Mouse (Mus musculus) Muller cell, postnatal 12 days (primary cell): ENCODE data around the gene Tmem132d.
A peak's percentile ranks its signal among the peaks of the same experiment; 100 is the strongest.
"Not testable (repeated sequence)": the region's sequence is repeated elsewhere in the genome, so short reads cannot be mapped to it uniquely, and the experiment has no call there.

Experiments used
- DNase-seq: peaks from one replicate; pipeline ENCODE4 v3.0.0-alpha.2; 2015; ENCODE audit errors: inconsistent ontology term

The Tmem132d gene

DNA sequence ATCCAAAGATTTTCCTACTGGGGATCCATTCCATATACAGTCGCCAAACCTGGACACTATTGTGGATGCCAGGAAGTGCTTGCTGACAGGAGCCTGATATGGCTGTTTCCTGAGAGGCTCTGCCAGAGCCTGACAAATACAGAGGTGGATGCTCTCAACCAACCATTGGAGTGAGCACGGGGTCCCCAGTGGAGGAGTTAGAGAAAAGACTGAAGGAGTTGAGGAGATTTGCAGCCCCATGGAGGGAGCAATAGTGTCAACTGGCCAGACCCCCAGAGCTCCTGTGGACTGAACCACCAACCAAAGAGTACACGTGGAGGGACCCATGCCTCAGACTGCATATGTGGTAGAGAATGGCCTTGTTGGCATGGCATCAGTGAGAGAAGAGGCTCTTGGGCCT, 490.7 kb downstream of the Tmem132d start:
- not testable (repeated sequence) for DNase-seq

DNA sequence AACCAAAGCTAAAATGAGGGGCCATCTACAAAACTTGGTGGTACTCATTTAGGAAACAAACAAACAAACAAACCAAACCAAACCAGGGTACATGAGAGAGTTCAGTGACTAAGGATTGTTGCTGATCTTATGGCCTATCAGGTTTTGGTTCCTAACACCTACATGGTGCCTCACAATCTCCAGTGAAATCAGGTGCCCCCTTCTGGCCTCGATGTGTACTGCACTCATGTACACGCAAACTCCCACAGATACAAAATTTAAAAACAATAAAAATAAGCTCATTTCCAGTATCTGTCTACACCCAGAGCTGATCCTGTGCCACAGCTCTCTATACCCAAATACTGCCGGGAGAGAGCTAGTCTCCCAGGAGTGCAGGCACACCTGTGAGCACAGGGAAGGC, 495.0 kb downstream of the Tmem132d start:
- DNase-seq: no peak

DNA sequence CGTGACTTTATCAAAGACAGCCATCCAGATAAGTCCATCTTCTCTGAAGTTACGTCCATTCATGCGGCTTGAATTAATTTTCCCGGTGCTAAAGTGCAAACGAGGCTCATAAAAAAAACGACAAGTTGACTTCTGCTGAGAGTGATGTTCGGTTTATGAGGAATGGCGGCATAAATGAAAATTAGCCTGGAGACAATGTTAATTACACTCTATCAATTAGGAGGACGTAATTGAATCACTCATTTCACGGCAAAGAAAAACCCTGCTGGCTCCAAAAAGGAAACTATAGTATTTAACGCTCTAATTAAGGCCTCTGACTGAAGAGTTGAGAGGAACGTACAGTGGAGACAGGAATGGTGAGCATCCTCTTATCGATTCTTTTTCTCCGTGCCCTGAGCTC, 503.2 kb downstream of the Tmem132d start:
- DNase-seq: no peak

DNA sequence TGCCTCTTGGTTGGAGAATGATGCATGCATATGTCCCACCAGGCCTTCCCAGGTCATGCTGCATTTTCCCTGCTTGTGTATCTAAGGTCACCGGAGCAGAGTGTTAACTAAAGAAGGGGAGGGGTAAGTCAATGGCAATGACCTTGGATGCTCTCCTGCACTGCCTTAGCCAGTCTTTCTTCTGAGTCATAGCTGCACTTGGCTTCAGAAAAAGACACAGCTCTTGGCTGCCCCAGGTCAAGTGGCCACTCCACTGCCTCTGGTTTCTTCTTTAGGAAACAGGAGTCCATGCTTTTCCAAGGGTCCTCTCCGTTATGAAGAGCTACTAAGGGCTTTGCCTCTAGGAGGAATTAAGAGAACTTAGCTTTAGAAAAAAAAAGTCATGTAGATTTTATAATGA, 506.2 kb downstream of the Tmem132d start:
- no peak for DNase-seq

DNA sequence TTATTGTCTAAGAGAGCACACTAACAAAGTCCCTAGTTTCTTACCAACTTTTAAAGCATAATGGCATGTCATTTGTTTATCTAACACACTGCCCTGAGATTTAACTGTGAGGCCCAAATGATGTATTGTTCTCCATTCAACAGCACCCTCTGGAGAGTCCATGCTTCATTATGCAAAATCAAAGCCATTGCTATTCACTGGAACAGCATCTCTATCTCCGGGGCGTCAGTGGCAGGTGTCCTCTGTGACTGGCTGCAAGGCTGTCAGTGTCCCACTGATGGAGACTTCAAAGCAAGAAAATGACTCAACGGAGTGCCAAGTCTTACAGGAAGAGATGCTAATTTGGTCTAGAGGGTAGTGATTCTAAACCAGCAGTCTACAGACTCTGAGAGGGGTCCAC, 508.8 kb downstream of the Tmem132d start:
- DNase-seq: peak; percentile 67

DNA sequence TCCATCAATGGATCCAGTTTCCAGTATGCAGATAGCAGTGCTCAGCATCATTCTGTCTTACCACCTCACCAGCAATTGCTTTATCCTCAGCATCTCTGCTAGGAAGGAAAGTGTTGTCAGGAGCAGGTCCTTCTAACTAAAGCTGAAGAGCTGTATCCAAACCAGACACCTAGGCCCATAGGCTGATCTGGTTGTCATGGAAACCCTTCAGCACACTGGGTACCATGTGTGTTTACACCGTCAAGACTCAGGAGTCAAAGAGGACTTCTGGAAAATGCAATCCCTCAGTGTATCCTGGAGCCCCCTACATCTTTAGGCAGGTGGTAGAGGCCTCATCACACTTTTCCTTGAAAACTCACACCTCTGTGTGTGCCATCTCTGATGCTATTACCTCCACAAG, 513.7 kb downstream of the Tmem132d start:
- no peak for DNase-seq

DNA sequence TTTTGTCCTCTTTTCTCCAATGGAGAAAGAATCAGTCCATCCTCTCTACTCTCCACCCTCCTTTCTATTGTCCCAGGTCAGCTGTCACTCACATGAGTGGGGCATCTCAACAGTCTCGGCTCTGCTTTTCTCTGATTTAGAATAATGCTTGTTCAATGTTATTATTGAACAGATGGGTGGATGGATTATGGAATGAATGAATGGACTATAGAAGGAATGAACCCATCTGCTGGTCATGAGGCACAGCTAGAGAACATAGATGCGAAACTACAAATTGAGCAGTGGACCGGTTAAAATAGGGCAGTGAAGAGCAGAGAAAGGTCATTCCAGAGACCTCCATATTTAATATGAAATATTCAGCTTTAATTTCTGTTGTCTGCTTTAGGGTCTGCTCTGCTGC, 514.5 kb downstream of the Tmem132d start:
- no peak for DNase-seq

DNA sequence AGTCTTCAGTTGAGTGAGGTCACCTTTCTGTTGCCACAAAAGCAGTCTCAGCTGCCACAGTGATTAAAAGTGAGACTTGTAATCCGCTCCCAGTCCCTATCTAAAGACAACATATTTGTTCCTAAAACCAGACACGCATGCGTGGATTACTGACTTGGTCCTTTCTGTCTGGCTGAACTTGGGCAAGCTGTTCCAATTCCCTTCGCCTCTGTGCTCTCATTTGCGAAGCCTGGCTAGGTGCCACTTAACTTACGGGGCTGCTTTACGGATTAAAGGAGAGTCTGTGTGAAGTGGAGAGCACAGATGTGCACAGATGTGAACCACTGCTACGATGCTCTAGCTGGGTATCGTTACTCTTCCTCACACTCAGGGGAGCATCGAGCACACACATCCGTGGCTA, 518.7 kb downstream of the Tmem132d start:
- DNase-seq: no peak

DNA sequence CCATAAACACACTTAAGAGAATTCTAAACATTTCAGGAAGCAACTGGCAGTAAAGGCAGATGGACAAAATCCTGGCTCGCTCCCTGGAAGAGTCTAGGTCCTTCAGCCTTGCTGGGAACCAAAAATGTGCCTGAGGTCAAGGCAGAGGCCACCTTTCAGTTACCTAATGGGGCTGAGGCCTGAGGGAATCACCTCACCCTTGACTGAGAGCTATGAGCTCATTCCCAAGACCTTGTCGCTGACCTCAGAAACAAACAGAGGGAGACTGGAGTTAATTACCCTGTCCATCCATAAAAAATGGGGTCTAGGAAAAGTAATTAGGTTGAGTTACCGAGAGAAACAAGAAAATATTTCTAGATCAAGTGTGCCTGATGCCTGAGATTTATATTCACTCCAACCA, 521.3 kb downstream of the Tmem132d start:
- DNase-seq: no peak

DNA sequence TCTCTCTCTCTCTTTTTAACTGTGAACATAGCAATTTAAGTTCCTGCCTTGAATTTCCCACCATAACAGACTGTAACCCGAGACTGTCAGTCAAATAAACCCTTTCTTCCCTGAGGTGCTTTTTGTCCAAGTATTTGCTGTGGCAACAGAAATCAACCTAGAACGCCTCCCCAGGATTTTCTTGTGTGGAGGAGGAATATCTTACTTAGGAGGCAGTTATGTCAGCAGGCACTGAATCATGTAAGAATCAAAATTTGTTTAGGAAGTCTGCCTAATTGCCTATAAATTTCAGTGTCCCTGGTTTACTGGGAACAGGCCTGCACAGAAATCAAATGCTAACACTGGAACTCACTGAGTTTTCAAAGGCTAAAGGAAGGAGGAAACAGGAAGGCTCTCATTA, 522.5 kb downstream of the Tmem132d start:
- no peak for DNase-seq

DNA sequence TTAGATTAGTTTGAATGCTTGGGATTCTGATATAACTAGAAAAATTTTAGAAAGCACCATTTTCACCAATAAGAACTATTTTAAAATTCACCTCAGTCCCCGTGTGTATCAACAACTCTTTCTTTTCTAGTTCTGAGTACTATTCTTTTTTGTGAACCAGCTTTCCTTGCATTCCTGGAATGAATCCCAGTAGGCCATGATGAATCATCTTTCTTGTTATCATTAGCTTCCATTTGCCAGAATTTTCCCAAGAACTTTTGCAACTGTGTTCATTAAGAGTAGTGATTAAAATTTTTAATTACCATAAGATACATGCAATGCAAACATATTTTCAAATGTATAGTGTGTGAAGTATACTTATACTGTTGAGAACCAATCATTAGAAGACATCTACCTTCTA, 537.7 kb downstream of the Tmem132d start:
- peak; percentile 64 for DNase-seq

DNA sequence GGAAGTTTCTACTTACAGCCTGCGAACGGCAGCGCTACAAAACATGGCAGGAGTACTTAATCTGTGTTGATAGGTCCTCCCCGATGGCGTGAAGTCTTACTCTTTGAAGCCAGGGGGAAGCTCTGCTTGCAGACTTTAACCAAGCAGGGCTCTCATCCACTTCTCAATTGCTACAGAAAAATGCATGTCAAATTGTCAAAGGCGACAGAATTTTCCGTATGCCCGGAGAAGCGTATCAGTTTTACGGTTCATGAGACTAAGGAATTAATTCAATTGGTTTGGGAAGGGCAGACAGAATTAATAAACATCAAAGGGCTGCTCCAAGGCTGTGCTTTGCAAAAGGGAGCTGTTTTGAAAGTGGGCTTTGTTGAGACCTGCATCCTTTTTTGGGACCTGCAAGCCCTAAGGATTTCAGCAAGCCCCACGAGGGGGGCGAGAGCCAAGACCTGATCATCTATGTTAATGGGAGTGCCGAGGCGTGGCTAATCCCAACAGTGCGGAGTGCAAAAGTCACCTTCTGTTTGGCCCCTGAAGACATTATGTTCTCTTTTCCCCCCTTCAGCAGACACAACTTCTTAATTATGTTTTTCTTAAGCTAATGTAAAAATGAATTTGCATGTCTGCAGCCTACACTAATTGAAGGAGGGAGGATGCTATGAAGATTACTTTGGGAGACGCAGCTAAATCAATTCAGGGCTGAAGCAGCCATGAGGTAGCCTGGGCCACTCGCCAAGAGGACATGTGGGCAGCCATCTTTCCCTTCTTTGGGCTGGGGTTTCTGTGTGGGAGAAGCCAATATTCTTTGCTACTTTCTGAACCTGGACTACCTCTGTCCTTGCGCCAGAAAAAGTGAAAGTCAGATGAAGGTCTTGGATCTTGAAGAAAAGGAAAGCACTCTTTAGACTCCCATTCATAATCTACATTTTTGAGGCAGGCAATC, 547.0 kb downstream of the Tmem132d start:
- DNase-seq: no peak

DNA sequence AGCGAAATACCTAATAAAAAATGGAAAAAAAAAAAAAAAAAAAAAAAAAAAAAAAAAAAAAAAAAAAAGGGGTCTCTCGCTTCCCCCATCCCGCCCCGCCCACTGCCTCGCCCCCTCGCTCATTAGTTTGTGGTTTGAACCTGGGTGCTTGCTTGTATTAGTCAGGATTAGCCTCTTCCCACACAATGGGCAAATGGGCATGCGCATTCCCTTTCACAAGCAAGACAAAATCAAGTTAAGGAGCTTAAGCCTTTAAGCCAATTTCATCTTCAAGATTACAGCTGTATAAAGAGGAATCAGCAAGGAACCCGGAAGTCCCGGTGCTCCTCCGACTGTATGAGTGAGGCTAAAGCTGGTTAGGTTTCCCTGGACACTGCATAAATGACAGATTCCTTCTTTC, 549.9 kb downstream of the Tmem132d start:
- peak; percentile 17 for DNase-seq

DNA sequence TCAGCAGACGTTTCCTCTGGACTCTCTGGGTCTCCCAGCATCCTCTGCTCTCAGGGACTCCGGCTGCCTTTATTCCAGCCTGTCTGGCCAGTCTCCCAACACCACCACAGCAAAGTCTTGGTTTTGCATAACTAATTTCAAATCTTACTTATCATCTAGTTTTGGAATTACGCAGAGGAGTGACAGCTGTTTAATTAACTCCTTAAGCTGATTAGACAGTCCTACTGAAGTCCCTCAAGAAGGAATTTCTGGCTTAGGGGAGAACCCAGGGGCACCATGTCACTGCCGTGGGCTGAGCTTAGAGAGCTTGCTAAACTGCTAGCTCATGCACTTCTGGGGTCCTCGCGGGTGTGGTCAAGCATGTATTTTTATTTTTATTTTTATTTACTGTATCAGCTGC, 558.4 kb downstream of the Tmem132d start:
- no peak for DNase-seq

DNA sequence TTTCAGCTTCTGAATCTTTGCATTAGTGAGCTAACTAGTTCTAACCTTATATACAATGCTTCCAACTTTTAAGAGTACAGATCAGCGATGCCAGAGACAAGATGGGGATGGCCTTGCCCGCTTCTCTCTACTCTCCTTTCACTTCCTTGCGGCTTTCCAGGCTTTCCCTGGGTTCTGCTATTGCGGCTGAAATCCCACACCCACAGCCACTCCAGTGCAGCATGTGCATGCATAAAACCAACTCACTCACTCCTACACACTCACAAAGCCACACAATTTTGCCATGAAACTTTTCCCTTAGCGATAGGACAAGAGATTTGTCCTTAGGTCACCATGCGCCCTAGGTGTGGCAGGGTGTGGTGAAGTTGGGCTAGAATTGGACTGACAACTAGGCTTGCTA, 567.7 kb downstream of the Tmem132d start:
- no peak for DNase-seq

DNA sequence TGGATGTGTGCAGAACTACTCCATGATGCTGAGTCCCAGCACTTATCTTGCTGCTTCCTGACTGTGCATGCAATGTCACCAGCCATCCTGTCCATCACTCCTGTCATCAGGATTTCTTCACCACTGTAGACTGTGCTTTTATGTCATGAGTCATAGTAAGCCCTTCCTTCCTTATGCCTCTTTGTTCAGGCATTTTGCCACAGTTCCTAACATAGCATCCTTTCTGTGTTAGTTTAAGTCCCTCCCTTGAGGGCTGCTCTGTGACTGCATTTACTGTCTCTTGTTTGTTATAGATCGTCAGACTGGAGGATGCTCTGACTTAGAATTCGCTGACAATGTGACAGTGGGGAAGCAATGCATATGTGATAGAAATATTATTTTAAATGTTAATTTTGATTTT, 573.2 kb downstream of the Tmem132d start:
- DNase-seq: no peak

DNA sequence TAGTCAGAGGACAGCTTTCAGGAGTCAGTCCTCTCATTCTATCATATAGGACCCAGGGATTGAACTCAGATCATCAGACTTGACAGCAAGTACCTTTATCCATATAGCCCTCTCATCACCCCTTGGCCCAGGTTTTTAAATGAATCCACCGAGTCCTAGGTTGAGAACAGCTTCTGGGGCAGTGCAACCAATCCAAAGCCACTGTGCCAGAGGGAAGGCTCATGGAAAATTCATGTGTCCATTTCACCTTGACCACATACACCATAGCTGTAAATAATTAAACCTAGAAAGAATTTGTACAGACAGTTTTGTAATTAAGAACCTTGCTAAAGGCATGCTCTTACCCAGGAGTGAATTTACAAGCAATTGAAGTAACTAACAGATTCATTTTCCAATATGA, 580.6 kb downstream of the Tmem132d start:
- no peak for DNase-seq

DNA sequence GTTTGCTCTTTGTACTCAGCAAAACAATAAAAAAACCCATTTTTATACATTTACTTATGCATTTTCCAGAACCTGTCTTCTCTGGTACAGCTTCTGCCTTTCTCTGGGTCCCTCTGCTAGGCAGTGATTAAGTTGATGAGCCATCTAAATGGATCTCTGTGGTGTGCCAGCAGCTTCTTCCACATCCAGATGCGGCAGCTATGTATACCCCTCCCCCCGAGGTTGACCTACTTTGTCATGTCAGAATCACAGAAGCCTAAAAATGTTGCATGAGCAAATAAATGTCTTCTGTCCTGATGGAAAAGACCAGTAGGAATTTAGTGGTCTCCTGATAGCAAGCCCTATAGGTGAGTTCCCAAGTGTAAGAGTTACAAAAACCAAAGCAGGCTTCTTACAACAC, 601.1 kb downstream of the Tmem132d start:
- DNase-seq: peak; percentile 6

DNA sequence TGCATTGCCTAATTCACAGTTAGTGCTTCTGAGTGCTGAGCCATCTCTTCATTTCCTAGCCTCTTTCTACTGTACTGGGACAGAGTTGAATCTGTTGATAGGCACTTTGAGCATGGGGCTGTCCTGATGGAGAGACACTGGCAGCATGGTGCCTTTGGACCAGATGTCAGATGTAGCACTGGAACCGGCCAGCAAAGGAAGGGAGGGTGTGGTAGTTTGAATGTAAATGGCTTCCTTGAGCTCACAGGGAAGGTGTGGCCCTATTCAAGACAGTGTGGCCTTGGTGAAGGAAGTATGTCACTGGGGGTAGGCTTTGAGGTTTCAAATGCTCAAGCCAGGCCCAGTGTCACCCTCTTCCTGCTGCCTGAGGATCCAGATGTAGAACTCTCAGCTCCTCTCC, 602.0 kb downstream of the Tmem132d start:
- DNase-seq: no peak

DNA sequence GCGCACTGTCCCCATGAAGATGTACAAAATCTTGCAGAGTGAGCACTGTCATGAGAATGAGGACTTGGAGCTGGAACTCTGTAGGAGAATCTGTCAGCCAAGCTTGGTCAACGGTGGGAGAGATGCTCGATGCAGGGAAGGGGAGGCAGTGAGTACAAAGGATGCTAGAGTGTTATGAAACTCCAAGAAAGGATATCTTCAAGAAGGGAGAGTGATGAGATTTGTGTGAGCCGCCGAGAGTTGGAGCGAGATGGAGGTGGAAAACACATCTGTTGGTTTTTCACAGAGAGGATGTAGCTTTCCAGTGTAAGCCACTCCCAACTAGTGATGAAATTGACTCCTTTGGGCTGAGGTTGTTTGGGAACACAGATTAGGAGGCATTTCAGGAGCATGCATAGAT, 604.1 kb downstream of the Tmem132d start:
- no peak for DNase-seq

DNA sequence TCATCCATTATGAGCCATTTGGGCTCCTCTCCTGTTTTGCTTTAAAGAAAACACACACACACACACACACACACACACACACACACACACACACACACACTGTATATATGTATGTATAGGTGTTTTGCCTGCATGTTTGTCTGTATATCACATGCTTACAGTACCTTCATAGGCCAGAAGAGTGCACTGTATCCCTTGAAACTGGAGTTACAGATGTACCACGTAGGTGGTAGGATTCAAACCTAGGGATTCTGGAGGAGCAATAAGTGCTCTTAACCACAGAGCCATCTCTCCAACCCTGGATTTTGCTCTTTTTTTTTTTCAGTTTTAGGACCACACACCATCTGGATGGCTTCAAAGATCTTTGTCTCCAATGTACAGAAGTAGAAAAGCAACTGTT, 610.9 kb downstream of the Tmem132d start:
- no peak for DNase-seq

DNA sequence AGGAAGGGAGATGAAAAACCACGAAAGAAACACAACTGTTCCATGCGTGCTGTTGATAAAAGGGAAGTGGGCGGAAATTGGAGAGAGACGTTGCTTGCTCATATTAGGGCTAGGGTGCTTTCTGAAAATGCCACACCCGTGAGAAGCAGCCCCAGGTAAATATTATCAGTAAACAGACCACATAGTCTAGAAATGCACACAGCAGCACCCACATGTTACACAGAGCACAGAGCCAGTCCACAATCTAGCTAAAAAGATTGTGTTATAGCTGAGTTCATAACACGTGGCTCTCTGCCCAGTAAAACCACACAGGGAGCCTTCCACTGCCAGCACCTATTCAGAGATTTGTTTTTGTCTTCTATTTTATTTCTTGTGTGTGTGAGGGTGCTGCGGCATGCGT, 617.6 kb downstream of the Tmem132d start:
- no peak for DNase-seq

DNA sequence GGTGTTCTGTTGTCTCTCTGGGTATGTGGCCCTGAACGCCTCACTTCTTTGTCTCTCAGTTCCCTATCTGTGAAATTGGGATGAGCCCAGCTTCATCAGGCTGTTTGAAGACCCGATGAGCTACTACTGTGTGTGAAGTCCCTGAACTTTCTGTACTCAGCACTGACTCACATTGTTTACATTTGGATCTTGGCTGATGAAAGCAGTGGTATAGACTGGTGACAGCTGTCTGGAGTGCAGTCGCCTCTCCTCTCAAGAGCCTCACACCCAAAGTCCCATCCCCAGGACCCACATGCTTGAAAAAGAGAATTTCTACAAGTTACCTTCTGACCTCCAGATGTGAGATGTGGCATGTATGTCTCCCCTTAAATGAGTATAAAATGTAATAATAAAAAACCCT, 625.5 kb downstream of the Tmem132d start:
- no peak for DNase-seq

DNA sequence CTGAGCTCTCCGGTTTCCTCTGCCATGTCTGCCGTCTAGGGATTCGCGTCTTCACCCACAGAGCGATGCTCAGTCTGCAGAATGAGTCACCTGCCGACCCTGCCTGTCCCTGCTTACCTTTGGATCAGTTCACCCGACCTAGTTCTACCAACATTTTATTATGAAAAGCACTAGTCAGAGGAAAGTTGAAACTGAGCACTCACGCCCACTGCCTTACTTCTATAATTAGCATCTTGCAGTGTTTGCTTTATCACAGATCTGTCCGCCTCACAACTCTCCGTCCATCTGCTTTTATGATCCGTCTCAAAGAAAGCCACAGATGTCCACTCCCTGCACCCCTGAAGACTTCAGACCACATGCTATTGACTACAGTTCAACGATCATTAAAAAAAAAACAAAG, 626.0 kb downstream of the Tmem132d start:
- DNase-seq: no peak
